Mouse (Mus musculus) mouse trophoblast stem cell (cell line): ENCODE data around the gene Prss22.
"Not testable (repeated sequence)": the region's sequence is repeated elsewhere in the genome, so short reads cannot be mapped to it uniquely, and the experiment has no call there.

Source experiments
- in situ Hi-C, 2 experiments: fragments of 300-500 bp; cut with MseI, MboI; formaldehyde crosslinking; loops; 2 replicates in 1 of 2; 3 replicates in 1 of 2; pipeline ENCODE4 v1.15.1; 2025

Gene Prss22

GRCm38 (mm10) chr17:23995421-23995820 lies 2.5 kb downstream of the Prss22 start:
- in situ Hi-C loops, result no loop called here

- in situ Hi-C loops, result no loop called here
These were observed 3.2 kb downstream of the Prss22 start for GRCm38 (mm10) chr17:23994667-23995066.

- in situ Hi-C loops, result no loop called here
These were observed 4.1 kb downstream of the Prss22 start for GRCm38 (mm10) chr17:23993559-23994428.

- in situ Hi-C loops, result no loop called here
These were observed 4.9 kb downstream of the Prss22 start for GRCm38 (mm10) chr17:23992789-23993553.

- in situ Hi-C loops, result no loop called here
These were observed 8.1 kb downstream of the Prss22 start for GRCm38 (mm10) chr17:23989802-23990201.

- in situ Hi-C loops, result no loop called here
These were observed 12.9 kb downstream of the Prss22 start for GRCm38 (mm10) chr17:23984989-23985388.

GRCm38 (mm10) chr17:23982912-23983311 lies 15.0 kb downstream of the Prss22 start:
- in situ Hi-C loops, result no loop called here

GRCm38 (mm10) chr17:23980297-23980909 lies 17.5 kb downstream of the Prss22 start, which contains the start of gene Prss30:
Prss30 (minus strand) TSS chr17:23980566.
- in situ Hi-C loops, result no loop called here

GRCm38 (mm10) chr17:23979471-23979870 lies 18.4 kb downstream of the Prss22 start:
- in situ Hi-C loops, result no loop called here

GRCm38 (mm10) chr17:23976665-23977064 lies 21.2 kb downstream of the Prss22 start:
- in situ Hi-C loops, result no loop called here

GRCm38 (mm10) chr17:23971315-23971714 lies 26.6 kb downstream of the Prss22 start:
- in situ Hi-C loops, result no loop called here

- in situ Hi-C loops, result no loop called here
These were observed 28.7 kb downstream of the Prss22 start for GRCm38 (mm10) chr17:23969231-23969630.

- in situ Hi-C loops, result no loop called here
These were observed 29.1 kb downstream of the Prss22 start for GRCm38 (mm10) chr17:23968780-23969179.

GRCm38 (mm10) chr17:23966658-23967401 lies 31.1 kb downstream of the Prss22 start:
- in situ Hi-C loops, result no loop called here

GRCm38 (mm10) chr17:23965805-23966425 lies 32.0 kb downstream of the Prss22 start:
- in situ Hi-C loops, result no loop called here

GRCm38 (mm10) chr17:23961573-23962122 lies 36.3 kb downstream of the Prss22 start:
- in situ Hi-C loops, result loop anchor here (5.0 kb wide), 2 partner anchors 94 to 104 kb away; partner anchors contain the start of gene Prss21 (in 1 of the 2)

GRCm38 (mm10) chr17:23960084-23960738 lies 37.7 kb downstream of the Prss22 start:
- in situ Hi-C loops, result loop anchor here (5.0 kb wide), 2 partner anchors 93 to 103 kb away; partner anchors contain the start of gene Prss21 (in 1 of the 2)

GRCm38 (mm10) chr17:23955174-23955573 lies 42.7 kb downstream of the Prss22 start, which contains the start of gene Sbpl:
Sbpl (minus strand) TSS chr17:23955274.
- in situ Hi-C loops, result no loop called here

GRCm38 (mm10) chr17:23950828-23951227 lies 47.1 kb downstream of the Prss22 start:
- in situ Hi-C loops, result not testable (repeated sequence)

GRCm38 (mm10) chr17:23949068-23949467 lies 48.8 kb downstream of the Prss22 start:
- in situ Hi-C loops, result no loop called here
